Mouse (Mus musculus) midbrain, embryonic 16.5 days (tissue): Measurements from ENCODE around the gene Rmi1. TPM values are rescaled to one million over a fixed set of nuclear protein-coding genes. Genes with fewer than 3 reads are reported as not detected.
"Not testable (repeated sequence)": the region's sequence is repeated elsewhere in the genome, so short reads cannot be mapped to it uniquely, and the experiment has no call there.

Experiments used
- ATAC-seq: fragments of 200-750 bp; cut with Nextera tagmentation; 2 replicates; pipeline ENCODE4 v1.8.0; 2017; ENCODE audit warnings: moderate TSS enrichment
- H3K27ac ChIP-seq: fragments of 300-500 bp; sonication (generic); 2 replicates; pipeline ENCODE4 v1.5.1; 2014; ENCODE audit warnings: mild to moderate bottlenecking, low read length, mixed read lengths
- H3K27me3 ChIP-seq: fragments of 300-500 bp; sonication (generic); 2 replicates; pipeline ENCODE4 v1.6.1; 2014; ENCODE audit warnings: low read depth, low read length, mixed read lengths; ENCODE audit not compliant: control insufficient read depth, insufficient read depth
- H3K36me3 ChIP-seq: fragments of 300-500 bp; sonication (generic); 2 replicates; pipeline ENCODE4 v1.6.1; 2014; ENCODE audit warnings: mild to moderate bottlenecking, low read length, moderate library complexity, mixed read lengths; ENCODE audit not compliant: control insufficient read depth, insufficient read depth
- H3K4me1 ChIP-seq: fragments of 300-500 bp; sonication (generic); 2 replicates; pipeline ENCODE4 v1.6.1; 2014; ENCODE audit warnings: mild to moderate bottlenecking, low read length, mixed read lengths; ENCODE audit not compliant: control insufficient read depth, insufficient read depth
- H3K4me2 ChIP-seq: fragments of 300-500 bp; sonication (generic); 2 replicates; pipeline ENCODE4 v1.6.1; 2014; ENCODE audit warnings: mild to moderate bottlenecking, low read length, mixed read lengths
- H3K4me3 ChIP-seq: fragments of 300-500 bp; sonication (generic); 2 replicates; pipeline ENCODE4 v1.5.1; 2014; ENCODE audit warnings: low read depth, mild to moderate bottlenecking, low read length, moderate library complexity, mixed read lengths
- H3K9ac ChIP-seq: fragments of 300-500 bp; sonication (generic); 2 replicates; pipeline ENCODE4 v1.6.1; 2014; ENCODE audit warnings: low read depth, low read length, mixed read lengths
- H3K9me3 ChIP-seq: fragments of 300-500 bp; sonication (generic); replicated peaks from 2 replicates; pipeline ENCODE4 v1.6.1; 2014; ENCODE audit warnings: mild to moderate bottlenecking, low read length, mixed read lengths; ENCODE audit not compliant: control insufficient read depth, poor library complexity, severe bottlenecking
- WGBS: fragments of 180-500 bp; shearing (Covaris S2); extraction: QIAGEN DNeasy Blood & Tissue Kit; methylation state at CpG from one replicate; pipeline ENCODE4 v1.1.7; 2014; 5-methylcytosine and 5-hydroxymethylcytosine counted together
- polyA plus RNA-seq: library from polyadenylated mRNA; unstranded; fragments of >200 nt; fragmentation: Nextera tagmentation; extraction: Ambion mirVana; gene quantifications from 2 replicates; pipeline ENCODE4 v1.2.1, GENCODE M21; 2015

The Rmi1 gene
- 21.3 and 23.8 TPM in 2 replicates for polyA plus RNA-seq

DNA sequence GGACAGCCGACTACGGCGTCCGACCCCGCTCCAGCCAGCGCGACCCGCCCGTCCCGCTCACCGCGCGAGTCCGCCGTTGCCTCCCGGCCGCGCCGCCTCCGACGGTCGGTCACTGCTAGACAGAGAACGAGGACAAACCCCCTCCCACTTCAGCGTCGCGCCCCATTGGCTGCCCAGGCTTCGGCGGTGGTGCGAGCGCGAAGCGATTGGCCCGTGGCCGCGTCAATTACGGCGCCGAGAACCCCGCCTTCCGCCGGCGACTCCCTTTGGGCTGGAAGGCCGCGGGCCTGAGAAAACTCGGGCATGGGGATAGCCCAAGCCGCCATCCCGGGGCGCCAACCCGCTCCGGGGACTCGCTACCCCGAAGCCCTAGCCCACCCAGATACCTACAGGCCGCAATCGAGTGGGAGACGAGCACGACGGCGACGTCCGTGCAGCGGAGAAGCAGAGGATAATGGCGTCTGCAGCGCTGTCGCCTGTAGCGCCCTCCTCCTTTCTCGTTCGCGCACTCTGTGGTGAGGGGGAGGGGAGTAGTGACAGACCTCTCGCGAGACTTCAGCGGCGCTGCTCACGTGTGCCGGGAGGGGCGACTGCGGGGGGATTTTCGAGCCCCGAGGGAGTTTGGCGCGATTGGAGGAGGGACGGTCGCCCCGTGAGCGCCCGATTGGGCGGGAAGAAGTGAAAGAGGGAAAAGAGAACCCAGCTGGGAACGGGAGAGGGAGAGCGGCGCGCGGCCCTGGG, at the start of gene Rmi1:
Gene Rmi1, plus strand, starts transcription at position 246 of the 741 bp plus-strand sequence.
- peak; percentile 98 for ATAC-seq
- Histone ChIP-seq H3K27ac (peak within 1 kb of the TSS; percentile 100), H3K4me1 (peaks cover 10% of the 10 kb centered on the region), H3K9ac (peak within 1 kb of the TSS; percentile 99), H3K4me3 (peak within 1 kb of the TSS; percentile 86), H3K36me3 (peaks cover 9% of the 10 kb centered on the region), H3K9me3 (no peaks in the 10 kb centered on the region), H3K27me3 (no peaks in the 10 kb centered on the region), H3K4me2 (peak within 1 kb of the TSS; percentile 96)
- WGBS = under 1% methylated on average over 80 of the region's 91 CpGs

DNA sequence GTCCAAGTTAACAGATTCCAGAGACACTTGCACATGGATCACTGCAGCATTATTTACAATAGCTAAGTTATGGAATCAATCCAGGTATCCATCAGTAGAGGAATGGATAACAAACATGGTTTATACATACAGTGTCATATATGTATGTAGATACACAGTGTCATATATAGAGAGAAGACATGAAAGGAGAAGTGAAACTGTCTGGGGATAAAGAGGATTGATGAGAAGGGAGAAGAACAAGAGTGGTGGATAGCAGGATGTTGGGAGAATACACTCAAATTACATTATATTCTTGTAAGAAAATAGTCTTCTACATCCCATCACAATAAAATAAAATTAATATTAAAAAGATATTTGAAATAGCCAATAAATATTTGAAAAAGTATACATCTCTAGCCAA, 49.1 kb upstream of the Rmi1 start:
- no peaks in the 10 kb centered on the region for H3K36me3 ChIP-seq
- H3K27ac ChIP-seq = no peak overlapping the region
- no peaks in the 10 kb centered on the region for H3K9me3 ChIP-seq
- H3K4me1 ChIP-seq = 0 out of 2 replicates have a peak, but pooled peaks cover under 1% of the 10 kb centered on the region
- H3K9ac ChIP-seq = no peak overlapping the region
- H3K4me3 ChIP-seq = no peak overlapping the region
- H3K4me2 ChIP-seq = no peak overlapping the region
- no peak for ATAC-seq
- H3K27me3 ChIP-seq = no peaks in the 10 kb centered on the region

DNA sequence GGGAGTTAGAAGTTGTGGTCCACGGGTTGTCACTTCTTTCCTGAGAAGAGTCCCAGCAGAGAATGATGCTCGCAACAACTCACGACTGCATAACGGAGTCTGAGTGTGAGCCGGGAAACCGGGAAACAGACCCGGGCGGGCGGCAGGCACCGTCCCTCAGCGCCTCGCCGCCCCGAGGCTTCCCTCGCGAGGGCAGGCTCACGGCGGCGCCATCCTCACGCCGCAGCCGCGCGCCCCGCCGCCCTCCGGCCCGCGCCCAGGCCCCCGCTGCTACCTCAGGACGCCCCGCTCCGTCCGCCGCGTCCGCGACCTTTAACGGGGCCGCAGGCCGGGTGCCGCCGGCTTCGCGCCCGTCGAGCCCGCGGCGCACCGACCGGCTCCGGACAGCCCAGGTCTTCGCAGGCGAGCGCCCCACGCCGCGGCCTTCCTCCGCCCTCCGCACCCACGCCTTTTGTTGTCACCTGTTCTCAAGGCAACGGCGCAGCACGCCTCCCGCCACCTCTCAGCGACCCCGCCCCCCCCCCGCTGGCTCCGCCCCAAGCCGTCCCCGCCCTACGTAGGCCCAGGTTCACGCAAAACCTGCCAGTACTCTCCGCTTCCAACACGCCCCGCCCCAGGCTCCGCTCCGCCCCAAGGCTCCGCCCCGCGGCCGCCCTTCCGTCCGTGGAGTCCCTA, 43.3 kb upstream of the Rmi1 start, which contains the start of gene Kif27:
Gene Kif27, minus strand, starts transcription at position 494 of the 675 bp plus-strand sequence.
- Histone ChIP-seq H3K36me3 (no peaks in the 10 kb centered on the region), H3K4me2 (peak within 1 kb of the TSS; percentile 76), H3K4me3 (peak within 1 kb of the TSS; percentile 66), H3K4me1 (0 out of 2 replicates have a peak, but pooled peaks cover 2% of the 10 kb centered on the region), H3K9ac (peak within 1 kb of the TSS; percentile 70), H3K9me3 (no peaks in the 10 kb centered on the region), H3K27me3 (no peaks in the 10 kb centered on the region), H3K27ac (no peak within 1 kb of the TSS)
- peak; percentile 97 for ATAC-seq
- under 1% methylated on average over 60 of the region's 85 CpGs for WGBS

DNA sequence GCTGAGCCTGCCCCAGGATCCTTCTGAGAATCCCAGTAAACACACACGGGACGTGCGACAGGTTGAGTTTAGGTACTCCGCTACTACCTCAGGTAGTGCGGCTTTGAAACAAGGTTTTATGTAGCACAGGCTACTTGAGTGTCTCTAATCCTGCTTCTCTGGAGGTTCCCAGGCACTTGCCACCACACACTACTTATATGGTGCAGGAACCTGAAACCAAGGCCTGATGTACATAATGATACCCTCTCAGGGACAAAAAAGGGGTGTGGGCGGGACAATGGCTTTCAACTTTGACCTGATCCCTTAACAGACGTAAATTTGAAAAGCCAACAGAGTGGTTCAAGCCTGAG, 42.8 kb upstream of the Rmi1 start:
- no peaks in the 10 kb centered on the region for H3K27me3 ChIP-seq
- H3K27ac ChIP-seq = no peak overlapping the region
- peak overlapping the region; percentile 66 for H3K4me3 ChIP-seq
- H3K36me3 ChIP-seq = no peaks in the 10 kb centered on the region
- 0 out of 2 replicates have a peak, but pooled peaks cover 2% of the 10 kb centered on the region for H3K4me1 ChIP-seq
- 2% methylated on average over 7 of the region's 7 CpGs for WGBS
- H3K9ac ChIP-seq = no peak overlapping the region; the same call in 1 of the 2 replicates
- H3K9me3 ChIP-seq = no peaks in the 10 kb centered on the region
- H3K4me2 ChIP-seq = peak overlapping the region; percentile 76
- ATAC-seq = peak; percentile 84; the same call in 1 of the 2 replicates

DNA sequence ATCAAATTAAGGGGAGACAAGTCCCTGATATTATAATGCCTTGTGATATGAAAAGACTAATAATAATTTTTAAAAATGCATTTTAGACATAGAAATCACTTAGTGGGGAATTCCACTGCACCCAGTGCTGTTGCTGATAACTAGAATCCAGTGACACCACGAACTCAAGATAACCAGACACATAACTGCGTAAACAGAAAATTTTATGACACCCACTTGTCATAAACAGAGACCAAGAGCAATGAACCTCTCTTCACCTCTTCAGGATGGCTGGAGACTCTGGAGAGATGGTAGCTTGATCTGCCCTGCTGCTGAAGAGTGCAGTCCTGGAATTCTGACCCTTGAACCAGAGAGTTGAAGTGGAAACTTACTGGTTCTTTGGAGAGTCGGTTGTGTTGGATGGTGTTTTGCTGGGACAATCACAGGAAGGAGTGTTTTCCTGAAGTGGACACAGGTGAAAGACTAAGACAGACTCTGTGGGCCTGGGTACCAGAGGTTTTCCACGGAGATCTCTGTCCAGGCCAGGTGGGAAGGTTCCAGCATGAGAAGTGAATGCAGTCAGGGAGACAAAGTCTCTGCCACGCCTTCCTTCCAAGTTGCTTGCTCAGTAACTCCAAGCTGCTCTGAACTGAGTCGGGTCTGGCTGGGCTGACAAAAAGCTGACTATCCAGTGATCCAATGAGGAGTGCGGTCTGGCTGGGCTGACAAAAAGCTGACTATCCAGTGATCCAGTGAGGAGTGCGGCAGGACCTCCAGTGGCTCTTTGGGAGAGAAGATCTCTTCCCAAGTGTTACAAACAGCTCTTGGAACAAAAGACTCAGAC, 37.5 kb upstream of the Rmi1 start:
- Histone ChIP-seq H3K9ac (no peak overlapping the region), H3K36me3 (no peaks in the 10 kb centered on the region), H3K27ac (no peak overlapping the region), H3K27me3 (no peaks in the 10 kb centered on the region), H3K4me3 (no peak overlapping the region), H3K9me3 (no peaks in the 10 kb centered on the region), H3K4me1 (no peaks in the 10 kb centered on the region), H3K4me2 (no peak overlapping the region)
- WGBS = 86% methylated on average over 8 of the region's 8 CpGs
- ATAC-seq = no peak

DNA sequence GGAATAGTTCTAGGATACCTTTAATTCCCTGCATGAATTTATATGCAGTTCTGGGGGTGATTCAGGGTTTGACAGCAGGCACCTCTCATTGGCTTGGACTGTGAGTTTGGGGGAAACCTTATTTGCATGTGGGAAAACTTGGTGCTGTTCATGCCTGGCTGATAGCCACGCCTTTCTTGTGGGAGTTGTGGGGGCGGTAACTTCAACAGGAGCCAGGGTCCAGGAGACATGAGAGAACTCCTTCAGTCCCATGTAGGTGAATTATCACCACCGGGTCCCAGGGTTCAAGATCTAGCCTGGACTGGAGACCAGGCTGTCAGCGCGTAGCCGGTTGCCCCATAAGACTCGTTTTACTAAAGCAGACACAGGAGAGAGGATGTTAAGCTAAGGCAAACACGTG, 36.9 kb upstream of the Rmi1 start:
- H3K36me3 ChIP-seq, ATAC-seq, H3K9me3 ChIP-seq, H3K27ac ChIP-seq, H3K4me3 ChIP-seq, H3K4me1 ChIP-seq, H3K4me2 ChIP-seq, H3K27me3 ChIP-seq, H3K9ac ChIP-seq: not testable (repeated sequence)
- WGBS = 87% methylated on average over 8 of the region's 8 CpGs

DNA sequence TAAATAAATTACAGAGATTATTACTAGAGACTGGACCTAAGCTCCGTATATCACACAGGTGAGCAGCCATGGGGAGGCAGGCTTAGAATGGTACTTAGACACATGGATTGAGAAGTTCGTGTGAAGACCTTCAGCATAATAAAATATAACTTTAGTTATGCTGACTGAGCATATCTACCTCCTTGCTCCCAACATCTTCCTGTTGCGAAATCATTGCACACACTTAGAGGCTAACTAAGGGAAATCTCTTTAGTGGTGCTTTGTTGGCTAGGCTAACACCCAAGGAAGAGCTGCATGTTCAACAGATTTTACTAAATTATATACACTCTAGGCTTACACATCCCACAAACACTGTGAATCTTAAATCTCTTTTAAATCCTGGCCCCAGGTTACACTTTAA, 35.7 kb upstream of the Rmi1 start:
- Histone ChIP-seq H3K27me3 (no peaks in the 10 kb centered on the region), H3K27ac (no peak overlapping the region), H3K4me1 (no peaks in the 10 kb centered on the region), H3K36me3 (no peaks in the 10 kb centered on the region), H3K4me2 (no peak overlapping the region), H3K9me3 (no peaks in the 10 kb centered on the region), H3K4me3 (no peak overlapping the region), H3K9ac (no peak overlapping the region)
- ATAC-seq = no peak
- 86% methylated on average over 3 of the region's 3 CpGs for WGBS

DNA sequence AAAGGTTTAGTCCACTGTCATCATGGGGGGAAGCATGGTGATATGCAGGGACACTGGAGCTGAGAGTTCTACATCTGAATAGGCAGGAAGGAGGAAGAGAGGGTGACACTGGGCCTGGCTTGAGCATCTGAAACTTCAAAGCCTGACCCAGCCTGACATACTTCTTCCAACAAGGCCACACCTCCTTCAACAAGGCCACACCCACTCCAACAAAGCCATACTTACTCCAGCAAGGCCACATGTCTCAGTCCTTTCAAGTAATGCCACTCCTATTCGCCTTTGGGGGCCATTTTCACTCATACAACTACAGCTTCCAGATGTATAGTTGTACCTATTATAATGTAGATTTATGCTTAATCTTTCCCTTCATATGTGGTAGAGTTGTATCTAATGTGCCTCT, 34.4 kb upstream of the Rmi1 start:
- Histone ChIP-seq H3K4me1 (no peaks in the 10 kb centered on the region), H3K36me3 (no peaks in the 10 kb centered on the region), H3K27me3 (no peaks in the 10 kb centered on the region), H3K9me3 (no peaks in the 10 kb centered on the region), H3K4me2 (no peak overlapping the region), H3K9ac (no peak overlapping the region), H3K27ac (no peak overlapping the region), H3K4me3 (no peak overlapping the region)
- WGBS = 70% methylated on average over 1 of the region's 1 CpGs
- no peak for ATAC-seq
